Mouse (Mus musculus) C2C12 (cell line): ENCODE measurements around the gene Ift52.

Experiments used
- CEBPB ChIP-seq: IDR thresholded peaks from one replicate; pipeline ENCODE4 v1.6.1; 2011; ENCODE audit warnings: low read depth, mild to moderate bottlenecking, control low read depth, moderate library complexity
- CTCF ChIP-seq: IDR thresholded peaks from one replicate; pipeline ENCODE4 v1.5.1; 2011; ENCODE audit not compliant: control insufficient read depth, insufficient read depth, insufficient read length
- FOSL1 ChIP-seq: IDR thresholded peaks from one replicate; pipeline ENCODE4 v1.8.0; 2011; ENCODE audit warnings: mild to moderate bottlenecking, low read length; ENCODE audit not compliant: poor library complexity, insufficient read depth, severe bottlenecking
- MAX ChIP-seq: IDR thresholded peaks from one replicate; pipeline ENCODE4 v1.6.1; 2011; ENCODE audit warnings: mild to moderate bottlenecking, control low read depth
- MYOD1 ChIP-seq: IDR thresholded peaks from one replicate; pipeline ENCODE4 v1.6.1; 2011; ENCODE audit warnings: low read depth; ENCODE audit not compliant: control insufficient read depth, insufficient read length
- MYOG ChIP-seq: IDR thresholded peaks from one replicate; pipeline ENCODE4 v1.6.1; 2011; ENCODE audit not compliant: control insufficient read depth, insufficient read length; ENCODE audit errors: extremely low read depth
- USF1 ChIP-seq: IDR thresholded peaks from one replicate; pipeline ENCODE4 v1.6.1; 2011; ENCODE audit warnings: low read depth, mild to moderate bottlenecking, control low read depth, moderate library complexity

DNA sequence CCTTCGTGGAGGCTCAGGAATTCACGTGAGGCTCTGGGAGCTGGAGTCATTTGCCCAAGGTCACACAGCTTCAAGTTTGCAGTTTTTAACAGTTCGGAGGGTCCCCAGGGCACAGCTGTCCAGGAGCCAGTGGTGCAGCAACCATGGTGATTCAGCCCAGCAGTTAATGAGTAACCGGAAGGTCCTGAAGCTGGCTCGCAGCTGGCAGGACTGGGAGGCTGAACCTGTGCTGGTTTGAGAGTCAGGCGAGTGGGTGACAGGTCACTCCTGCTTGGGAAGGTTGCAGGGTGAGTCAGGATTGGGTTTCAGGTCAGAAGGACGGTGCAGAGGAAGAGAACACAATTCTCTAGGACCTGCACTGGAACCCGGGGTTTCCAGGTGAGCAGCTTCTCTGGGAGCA lies 29.9 kb upstream of the Ift52 start, which contains the start of gene Sgk2:
- TF ChIP-seq CTCF (no peak), FOSL1 (no peak), USF1 (no peak), MAX (no peak), MYOG (no peak), CEBPB (no peak), MYOD1 (peak; percentile 90)
